Mouse (Mus musculus) heart, embryonic 12.5 days (tissue): Measurements from ENCODE around the gene Sdk1. TPM values are rescaled to one million over a fixed set of nuclear protein-coding genes. Genes with fewer than 3 reads are reported as not detected.

ENCODE experiments used
- ATAC-seq: fragments of 200-750 bp; cut with Nextera tagmentation; 2 replicates; pipeline ENCODE4 v1.8.0; 2017; ENCODE audit warnings: moderate TSS enrichment, moderate library complexity; ENCODE audit not compliant: insufficient number of reproducible peaks, low FRiP score
- H3K27ac ChIP-seq: fragments of 300-500 bp; sonication (generic); 2 replicates; pipeline ENCODE4 v1.5.1; 2016; ENCODE audit warnings: mild to moderate bottlenecking, moderate library complexity; ENCODE audit not compliant: poor library complexity, severe bottlenecking
- H3K27me3 ChIP-seq: fragments of 300-500 bp; sonication (generic); replicated peaks from 2 replicates; pipeline ENCODE4 v1.6.1; 2016; ENCODE audit warnings: mild to moderate bottlenecking, moderate library complexity
- H3K36me3 ChIP-seq: fragments of 300-500 bp; sonication (generic); 2 replicates; pipeline ENCODE4 v1.6.1; 2016; ENCODE audit warnings: mild to moderate bottlenecking, moderate library complexity
- H3K4me1 ChIP-seq: fragments of 300-500 bp; sonication (generic); replicated peaks from 2 replicates; pipeline ENCODE4 v1.6.1; 2016; ENCODE audit warnings: mild to moderate bottlenecking
- H3K4me2 ChIP-seq: fragments of 300-500 bp; sonication (generic); 2 replicates; pipeline ENCODE4 v1.6.1; 2016; ENCODE audit warnings: mild to moderate bottlenecking, moderate library complexity
- H3K4me3 ChIP-seq: fragments of 300-500 bp; sonication (generic); 2 replicates; pipeline ENCODE4 v1.5.1; 2016; ENCODE audit warnings: mild to moderate bottlenecking
- H3K9ac ChIP-seq: fragments of 300-500 bp; sonication (generic); 2 replicates; pipeline ENCODE4 v1.6.1; 2016; ENCODE audit warnings: mild to moderate bottlenecking, moderate library complexity
- H3K9me3 ChIP-seq: fragments of 300-500 bp; sonication (generic); replicated peaks from 2 replicates; pipeline ENCODE4 v1.6.1; 2016; ENCODE audit warnings: mild to moderate bottlenecking, moderate library complexity
- WGBS: fragments of 180-500 bp; shearing (Covaris S2); methylation state at CpG from one replicate; pipeline ENCODE4 v1.1.7; 2016; 5-methylcytosine and 5-hydroxymethylcytosine counted together
- polyA plus RNA-seq: library from polyadenylated mRNA; unstranded; fragments of >200 nt; fragmentation: Nextera tagmentation; extraction: Ambion mirVana; gene quantifications from 2 replicates; pipeline ENCODE4 v1.2.1, GENCODE M21; 2016

Sdk1 gene
- polyA plus RNA-seq: 4.1 and 4.4 TPM in 2 replicates

DNA sequence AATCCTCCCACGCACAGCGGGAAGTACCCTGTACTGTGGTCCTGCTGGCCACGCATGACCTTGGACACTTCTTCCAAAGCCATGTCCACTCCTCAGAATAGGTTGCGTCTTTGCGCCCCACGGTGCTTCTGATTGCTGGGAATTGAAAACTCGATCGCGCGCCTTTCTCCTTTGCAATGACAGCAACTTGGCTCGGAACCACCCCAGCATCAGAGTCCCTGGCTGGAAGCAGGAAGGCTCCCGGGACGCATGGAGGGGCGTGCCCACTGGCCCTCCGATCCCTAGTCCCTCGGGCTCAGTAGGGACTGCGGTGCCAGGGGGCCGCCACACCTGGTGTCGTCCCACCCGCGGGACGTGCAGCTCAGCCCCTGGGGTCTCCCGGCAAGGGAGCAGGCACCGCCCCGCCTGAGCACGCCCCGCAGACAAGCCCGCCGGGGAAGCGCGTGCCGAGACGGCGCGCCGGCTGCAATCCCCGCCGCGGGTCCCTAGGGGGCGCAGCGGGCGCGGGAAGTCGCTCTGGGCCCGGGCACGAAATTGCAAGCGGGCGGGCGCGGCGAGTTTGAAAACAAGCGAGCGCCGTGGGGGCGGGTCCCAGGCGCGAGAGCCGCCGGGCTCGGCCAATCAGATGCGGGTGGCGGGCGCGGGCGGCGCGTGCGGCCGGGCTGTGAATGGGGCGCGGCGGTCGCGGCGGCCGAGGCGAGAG is at the start of gene Sdk1:
Sdk1 (plus strand) TSS at position 650 of the 703 bp plus-strand sequence.
- Histone ChIP-seq H3K36me3 (no peaks in the 10 kb centered on the region), H3K27ac (peak within 1 kb of the TSS; percentile 72), H3K4me1 (peaks cover 31% of the 10 kb centered on the region), H3K4me2 (peak within 1 kb of the TSS; percentile 95), H3K9ac (peak within 1 kb of the TSS; percentile 89), H3K27me3 (peaks cover 10% of the 10 kb centered on the region), H3K4me3 (peak within 1 kb of the TSS; percentile 87), H3K9me3 (no peaks in the 10 kb centered on the region)
- under 1% methylated on average over 74 of the region's 77 CpGs for WGBS
- ATAC-seq: peak; percentile 92

DNA sequence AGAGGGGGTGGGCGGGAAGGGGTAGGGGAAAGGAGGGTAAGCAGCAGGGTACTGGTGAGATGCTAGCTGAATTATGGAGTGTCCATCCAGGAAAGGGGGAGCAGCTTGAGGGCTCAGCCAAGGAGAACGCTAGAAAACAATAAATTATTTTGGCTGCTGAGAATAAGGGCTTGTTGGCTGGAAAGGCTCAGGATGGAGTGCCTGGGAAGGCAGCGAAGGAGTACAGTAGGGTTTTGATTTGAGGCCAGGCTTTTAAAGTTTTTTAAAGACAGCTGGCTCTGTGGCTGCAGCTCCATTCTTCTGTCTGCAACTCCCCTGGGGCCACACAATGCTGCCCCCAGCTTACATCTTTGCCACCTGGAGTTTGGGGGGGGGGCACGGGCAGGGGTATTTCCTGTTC is 44.0 kb upstream of the Sdk1 start:
- no peaks in the 10 kb centered on the region for H3K27me3 ChIP-seq
- WGBS: 57% methylated on average over 4 of the region's 4 CpGs
- H3K9ac ChIP-seq: no peak overlapping the region
- no peak overlapping the region for H3K4me2 ChIP-seq
- H3K9me3 ChIP-seq: no peaks in the 10 kb centered on the region
- no peak overlapping the region for H3K4me3 ChIP-seq
- H3K4me1 ChIP-seq: no peaks in the 10 kb centered on the region
- no peak overlapping the region for H3K27ac ChIP-seq
- no peaks in the 10 kb centered on the region for H3K36me3 ChIP-seq
- no peak for ATAC-seq

DNA sequence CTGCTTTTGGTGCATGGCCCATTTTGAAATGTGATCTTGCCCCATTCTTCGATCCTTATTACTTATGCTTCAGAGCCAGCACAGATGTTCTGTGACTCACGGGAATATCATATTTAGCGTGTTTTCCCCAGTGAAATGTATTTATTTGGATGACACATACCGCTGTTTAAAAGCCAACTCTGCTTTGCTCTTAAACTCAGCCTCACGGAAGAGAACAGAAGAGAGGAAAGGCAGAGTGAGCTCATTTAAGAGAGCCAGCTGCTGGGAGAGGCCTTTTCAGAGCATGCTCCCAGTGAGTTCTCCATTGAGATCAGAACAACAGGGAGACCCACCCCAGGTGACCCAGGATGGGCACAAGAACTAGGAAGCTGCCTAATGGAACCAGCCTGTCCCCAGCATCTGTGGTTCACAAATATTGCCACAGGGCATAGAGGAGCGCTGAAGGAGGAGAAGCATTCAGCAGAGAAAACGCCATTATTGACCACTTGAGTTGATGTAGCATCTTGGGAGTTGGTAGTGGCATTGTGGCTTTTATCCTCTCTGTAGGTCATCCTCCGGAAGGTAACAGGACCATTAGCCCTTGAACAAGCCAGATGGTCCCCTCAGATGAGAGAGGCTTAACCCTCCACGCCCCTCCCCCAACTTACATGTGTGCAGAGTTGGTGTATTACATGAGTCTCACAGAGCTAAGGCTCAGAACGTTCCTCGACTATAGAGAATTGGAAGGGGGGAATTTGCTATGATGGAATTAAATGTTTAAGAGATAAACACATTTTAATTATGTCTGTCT is 38.8 kb upstream of the Sdk1 start:
- Histone ChIP-seq H3K36me3 (no peaks in the 10 kb centered on the region), H3K9ac (no peak overlapping the region), H3K27ac (no peak overlapping the region), H3K27me3 (no peaks in the 10 kb centered on the region), H3K9me3 (no peaks in the 10 kb centered on the region), H3K4me1 (peaks cover 8% of the 10 kb centered on the region; the same call in 1 of the 2 replicates), H3K4me2 (no peak overlapping the region), H3K4me3 (no peak overlapping the region)
- no peak for ATAC-seq
- 83% methylated on average over 11 of the region's 11 CpGs for WGBS

- no peak overlapping the region for H3K4me3 ChIP-seq
- 32% methylated on average over 5 of the region's 5 CpGs for WGBS
- no peaks in the 10 kb centered on the region for H3K36me3 ChIP-seq
- no peak overlapping the region for H3K4me2 ChIP-seq
- H3K27ac ChIP-seq: no peak overlapping the region
- H3K4me1 ChIP-seq: peaks cover 9% of the 10 kb centered on the region; the same call in 1 of the 2 replicates
- H3K9me3 ChIP-seq: no peaks in the 10 kb centered on the region
- H3K27me3 ChIP-seq: no peaks in the 10 kb centered on the region
- no peak overlapping the region for H3K9ac ChIP-seq
- ATAC-seq: no peak
Measured at GRCm38 (mm10) chr5:141207061-141207460, 34.2 kb upstream of the Sdk1 start.

- H3K27me3 ChIP-seq: peaks cover 4% of the 10 kb centered on the region; the same call in 1 of the 2 replicates
- no peak overlapping the region for H3K4me3 ChIP-seq
- no peak overlapping the region for H3K4me2 ChIP-seq
- no peaks in the 10 kb centered on the region for H3K9me3 ChIP-seq
- H3K4me1 ChIP-seq: peaks cover 15% of the 10 kb centered on the region
- H3K9ac ChIP-seq: no peak overlapping the region
- no peaks in the 10 kb centered on the region for H3K36me3 ChIP-seq
- WGBS: 51% methylated on average over 3 of the region's 3 CpGs
- H3K27ac ChIP-seq: no peak overlapping the region
- ATAC-seq: no peak
Measured at GRCm38 (mm10) chr5:141225243-141225642, 16.0 kb upstream of the Sdk1 start.

DNA sequence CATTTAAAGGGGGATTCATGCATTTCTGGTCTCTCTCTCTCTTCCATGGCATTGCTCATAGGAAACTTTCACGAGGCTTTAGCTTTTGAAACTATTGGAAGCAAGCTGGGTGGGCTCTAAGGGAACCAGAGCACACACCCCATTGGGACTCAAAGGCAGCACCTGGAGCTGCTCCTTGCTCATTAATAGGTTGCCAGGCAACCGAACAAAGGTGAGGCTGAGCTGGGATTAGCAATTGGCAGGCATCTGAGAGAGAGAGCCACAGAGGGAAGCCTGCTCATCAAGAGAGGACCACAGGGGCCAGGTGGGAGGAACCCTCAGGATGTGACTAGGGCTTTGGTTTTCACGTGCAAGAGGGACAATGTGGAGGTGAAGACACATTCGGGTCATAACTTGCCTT is 7.0 kb upstream of the Sdk1 start:
- Histone ChIP-seq H3K27me3 (peaks cover 4% of the 10 kb centered on the region), H3K4me3 (no peak overlapping the region), H3K9me3 (no peaks in the 10 kb centered on the region; the same call in 1 of the 2 replicates), H3K9ac (no peak overlapping the region), H3K36me3 (no peaks in the 10 kb centered on the region), H3K27ac (no peak overlapping the region), H3K4me1 (peaks cover 3% of the 10 kb centered on the region; the same call in 1 of the 2 replicates), H3K4me2 (no peak overlapping the region)
- 35% methylated on average over 4 of the region's 4 CpGs for WGBS
- no peak for ATAC-seq

DNA sequence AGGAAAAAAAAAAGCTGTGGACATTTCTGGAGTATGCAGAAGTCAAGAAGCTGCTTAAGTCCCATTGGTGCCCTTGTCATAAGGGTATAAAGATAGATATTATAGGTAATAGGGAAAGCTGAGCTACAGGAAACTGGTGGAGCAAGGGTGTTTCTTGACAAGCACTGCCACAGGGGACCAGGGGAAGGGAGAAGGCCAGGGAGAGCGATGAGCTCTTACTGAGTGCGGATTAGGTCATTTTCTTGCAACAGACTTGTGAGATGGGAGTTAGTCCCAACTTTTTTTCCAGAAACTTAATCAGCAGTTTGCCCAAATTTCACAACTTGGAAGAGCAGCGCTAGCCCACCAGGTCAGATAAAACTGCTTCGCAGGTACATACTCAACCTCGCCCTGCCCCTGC is 1.9 kb upstream of the Sdk1 start:
- Histone ChIP-seq H3K4me2 (peak overlapping the region; percentile 95; the same call in 1 of the 2 replicates), H3K4me1 (peaks cover 23% of the 10 kb centered on the region), H3K36me3 (no peaks in the 10 kb centered on the region), H3K9me3 (no peaks in the 10 kb centered on the region), H3K27ac (no peak overlapping the region), H3K9ac (no peak overlapping the region), H3K27me3 (peaks cover 10% of the 10 kb centered on the region), H3K4me3 (no peak overlapping the region)
- no peak for ATAC-seq
- 26% methylated on average over 5 of the region's 5 CpGs for WGBS

GRCm38 (mm10) chr5:141240441-141240840 is 849 bp upstream of the Sdk1 start:
- peaks cover 10% of the 10 kb centered on the region for H3K27me3 ChIP-seq

DNA sequence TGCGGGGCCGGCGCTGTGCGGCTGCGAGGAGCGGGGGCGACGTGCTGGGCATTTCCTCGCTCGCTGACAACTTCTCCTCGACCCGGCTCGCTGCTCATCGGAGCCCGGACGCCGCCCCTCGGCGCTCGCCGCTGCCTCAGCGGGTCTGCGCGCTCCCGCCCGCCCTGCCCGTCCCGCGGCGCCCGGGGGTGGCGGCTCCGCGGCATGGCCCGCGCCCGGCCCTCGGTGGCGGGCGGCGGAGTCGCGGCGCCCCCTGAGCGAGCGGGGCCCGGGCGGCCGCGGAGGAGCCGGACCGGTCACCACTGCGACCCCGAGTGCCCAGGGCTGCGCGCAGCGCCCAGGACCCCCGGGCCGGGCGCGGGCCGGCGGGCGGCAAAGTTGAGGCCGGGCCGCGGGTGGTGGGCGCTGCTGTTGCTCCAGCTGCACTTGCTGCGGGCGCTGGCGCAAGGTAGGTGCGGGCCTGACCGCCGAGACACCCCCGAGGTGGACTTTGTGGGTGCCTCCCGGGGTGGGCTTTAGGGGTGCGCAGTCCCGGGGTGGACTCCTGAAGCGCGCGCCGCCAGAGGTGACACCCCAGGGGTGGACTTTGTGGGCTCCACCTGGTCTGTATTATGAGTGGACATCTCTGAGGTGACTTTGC is 475 bp downstream of the Sdk1 start:
- 6% methylated on average over 81 of the region's 82 CpGs for WGBS
- Histone ChIP-seq H3K36me3 (no peaks in the 10 kb centered on the region), H3K9ac (peak overlapping the region; percentile 89), H3K27ac (peak overlapping the region; percentile 72), H3K9me3 (no peaks in the 10 kb centered on the region), H3K27me3 (peaks cover 10% of the 10 kb centered on the region), H3K4me3 (peak overlapping the region; percentile 87), H3K4me1 (peaks cover 32% of the 10 kb centered on the region), H3K4me2 (peak overlapping the region; percentile 95)
- peak; percentile 22; the same call in 1 of the 2 replicates for ATAC-seq

More at GRCm38 (mm10) chr5:141240441-141240840, 849 bp upstream of the Sdk1 start:
- Histone ChIP-seq H3K9me3 (no peaks in the 10 kb centered on the region), H3K4me3 (peak overlapping the region; percentile 87), H3K27ac (no peak overlapping the region), H3K9ac (peak overlapping the region; percentile 73), H3K36me3 (no peaks in the 10 kb centered on the region), H3K4me1 (peaks cover 26% of the 10 kb centered on the region), H3K4me2 (peak overlapping the region; percentile 95)
- ATAC-seq: no peak
- WGBS: 1% methylated on average over 10 of the region's 10 CpGs

DNA sequence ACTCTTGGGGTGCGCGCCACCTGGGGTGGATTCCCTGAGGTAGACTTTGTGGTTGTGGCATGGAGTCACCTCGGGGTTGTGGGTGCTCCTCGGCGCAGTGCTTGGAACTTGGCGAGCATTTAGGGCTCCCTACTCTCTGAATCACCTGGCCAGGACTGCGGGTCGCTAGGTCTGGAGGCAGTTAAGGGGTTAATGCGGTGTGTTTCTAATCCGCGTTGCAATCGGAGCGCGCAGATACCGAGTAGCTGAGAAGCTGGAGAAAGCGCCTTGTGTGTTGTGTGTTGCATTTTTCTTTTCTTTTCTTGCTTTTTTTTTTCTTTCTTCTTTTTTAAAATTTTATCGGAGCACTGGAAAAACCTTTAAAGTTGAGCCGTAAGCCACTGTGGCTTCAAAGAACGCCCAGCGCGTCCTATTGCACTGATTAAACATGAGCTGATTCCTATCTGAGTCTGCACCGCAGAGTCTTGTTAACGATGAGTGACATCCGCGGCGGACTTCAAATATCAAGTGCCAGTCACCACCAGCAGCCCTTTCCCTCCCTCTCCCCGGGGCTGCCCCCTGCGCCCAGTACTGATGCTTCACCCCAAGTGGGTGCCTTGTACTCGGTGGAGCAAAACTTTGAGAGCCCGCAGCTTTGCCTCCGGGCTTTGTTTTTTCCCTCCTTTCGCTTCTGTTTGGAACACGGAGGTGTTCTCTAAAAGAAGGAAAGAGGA is 2.1 kb downstream of the Sdk1 start:
- 3% methylated on average over 33 of the region's 33 CpGs for WGBS
- ATAC-seq: no peak
- H3K9ac ChIP-seq: peak overlapping the region; percentile 70

More for the DNA sequence above, 2.1 kb downstream of the Sdk1 start:
- H3K9me3 ChIP-seq: no peaks in the 10 kb centered on the region
- no peak overlapping the region for H3K27ac ChIP-seq
- peak overlapping the region; percentile 87 for H3K4me3 ChIP-seq
- H3K4me2 ChIP-seq: peak overlapping the region; percentile 95
- peaks cover 38% of the 10 kb centered on the region for H3K4me1 ChIP-seq
- peaks cover 10% of the 10 kb centered on the region for H3K27me3 ChIP-seq
- H3K36me3 ChIP-seq: no peaks in the 10 kb centered on the region
